Comparison of ENCODE assay signal across 9 mouse cellular contexts in genomic region chr7:141041661-141042060, GRCm38 (mm10). TPM values are rescaled to one million over a fixed set of nuclear protein-coding genes. Genes with fewer than 3 reads are reported as not detected.
DNase-seq lines count a peak whose midpoint lies in the region; ATAC-seq lines count a peak whose summit lies in the region.
"Had no signal": no experiment of that assay in that cellular context is flagged by ENCODE, and none has a peak within 500 bp of the region (broad histone marks: within the 10 kb centered on the region; RNA-seq: fewer than 3 reads in every experiment).

No protein-coding gene starts in this region.

- H3K36me3 ChIP-seq in embryonic facial prominence, embryonic 11.5 days (replicated peaks; ENCODE audit: control insufficient read depth, insufficient read depth, low read depth, low read length), result no peaks in the 10 kb centered on the region
- no peaks in the 10 kb centered on the region for H3K36me3 ChIP-seq in heart, embryonic 13.5 days
- no peaks in the 10 kb centered on the region for H3K36me3 ChIP-seq in kidney, embryonic 15.5 days
- H3K36me3 ChIP-seq in lung, embryonic 15.5 days, result no peaks in the 10 kb centered on the region
- no peaks in the 10 kb centered on the region for H3K36me3 ChIP-seq in stomach, embryonic 14.5 days (ENCODE audit: control insufficient read depth, insufficient read depth, low read length)

- H3K27ac ChIP-seq in embryonic facial prominence, embryonic 11.5 days (replicated peaks; ENCODE audit: low read depth, low read length), result peak overlapping the region; percentile 2; the same call in 1 of the 2 replicates
- H3K27ac ChIP-seq in heart, embryonic 13.5 days (replicated peaks), result peak overlapping the region; percentile 86
- peak overlapping the region; percentile 91 for H3K27ac ChIP-seq in kidney, embryonic 15.5 days
- peak overlapping the region; percentile 97 for H3K27ac ChIP-seq in lung, embryonic 15.5 days
- peak overlapping the region; percentile 90 for H3K27ac ChIP-seq in stomach, embryonic 14.5 days (ENCODE audit: low read length)

- ATAC-seq in embryonic facial prominence, embryonic 11.5 days (replicated peaks; ENCODE audit: insufficient number of reproducible peaks, low FRiP score, low TSS enrichment, low read depth), result no peak
- ATAC-seq in heart, embryonic 13.5 days (ENCODE audit: extremely low read depth, insufficient number of reproducible peaks, low FRiP score, low TSS enrichment), result peak; percentile 74
- peak; percentile 68; the same call in 1 of the 2 replicates for ATAC-seq in kidney, embryonic 15.5 days (replicated peaks; ENCODE audit: low FRiP score)
- peak; percentile 93 for ATAC-seq in lung, embryonic 15.5 days (ENCODE audit: borderline replicate concordance, extremely low read depth, low FRiP score, low TSS enrichment)
- peak; percentile 78 for ATAC-seq in stomach, embryonic 14.5 days (ENCODE audit: insufficient number of reproducible peaks, insufficient read depth, low FRiP score, low read depth)
- no peak for ATAC-seq in granulocyte monocyte progenitor cell, adult 5-6 weeks (replicated peaks; ENCODE audit: poor library complexity, severe bottlenecking)

- no peaks in the 10 kb centered on the region; the same call in 1 of the 2 replicates for H3K4me1 ChIP-seq in embryonic facial prominence, embryonic 11.5 days (ENCODE audit: control insufficient read depth, insufficient read depth, low read length)
- H3K4me1 ChIP-seq in heart, embryonic 13.5 days, result peaks cover 14% of the 10 kb centered on the region; the same call in 1 of the 2 replicates
- peaks cover 14% of the 10 kb centered on the region for H3K4me1 ChIP-seq in kidney, embryonic 15.5 days
- H3K4me1 ChIP-seq in lung, embryonic 15.5 days, result peaks cover 14% of the 10 kb centered on the region
- H3K4me1 ChIP-seq in stomach, embryonic 14.5 days (ENCODE audit: control insufficient read depth, insufficient read depth, low read length), result peaks cover 22% of the 10 kb centered on the region

- H3K27me3 ChIP-seq in embryonic facial prominence, embryonic 11.5 days (ENCODE audit: control insufficient read depth, insufficient read depth, low read length), result no peaks in the 10 kb centered on the region
- H3K27me3 ChIP-seq in heart, embryonic 13.5 days (replicated peaks), result peaks cover 3% of the 10 kb centered on the region
- no peaks in the 10 kb centered on the region for H3K27me3 ChIP-seq in kidney, embryonic 15.5 days
- H3K27me3 ChIP-seq in lung, embryonic 15.5 days, result no peaks in the 10 kb centered on the region
- no peaks in the 10 kb centered on the region for H3K27me3 ChIP-seq in stomach, embryonic 14.5 days (ENCODE audit: control insufficient read depth, insufficient read depth, low read length)

- no peak overlapping the region for H3K4me3 ChIP-seq in embryonic facial prominence, embryonic 11.5 days (ENCODE audit: low read depth, low read length)
- H3K4me3 ChIP-seq in heart, embryonic 13.5 days, result no peak overlapping the region
- no peak overlapping the region for H3K4me3 ChIP-seq in kidney, embryonic 15.5 days (replicated peaks)
- H3K4me3 ChIP-seq in lung, embryonic 15.5 days, result no peak overlapping the region
- no peak overlapping the region for H3K4me3 ChIP-seq in stomach, embryonic 14.5 days (ENCODE audit: low read depth, low read length)

- no peak overlapping the region for H3K4me2 ChIP-seq in embryonic facial prominence, embryonic 11.5 days (ENCODE audit: low read depth, low read length)
- H3K4me2 ChIP-seq in heart, embryonic 13.5 days, result peak overlapping the region; percentile 30
- no peak overlapping the region for H3K4me2 ChIP-seq in kidney, embryonic 15.5 days
- H3K4me2 ChIP-seq in lung, embryonic 15.5 days, result peak overlapping the region; percentile 43
- H3K4me2 ChIP-seq in stomach, embryonic 14.5 days (replicated peaks; ENCODE audit: low read depth, low read length), result no peak overlapping the region

- H3K9me3 ChIP-seq in embryonic facial prominence, embryonic 11.5 days (replicated peaks; ENCODE audit: control insufficient read depth, low read length), result no peaks in the 10 kb centered on the region
- H3K9me3 ChIP-seq in heart, embryonic 13.5 days, result no peaks in the 10 kb centered on the region
- no peaks in the 10 kb centered on the region for H3K9me3 ChIP-seq in kidney, embryonic 15.5 days (replicated peaks)
- H3K9me3 ChIP-seq in lung, embryonic 15.5 days, result no peaks in the 10 kb centered on the region
- H3K9me3 ChIP-seq in stomach, embryonic 14.5 days (ENCODE audit: control insufficient read depth, low read depth, low read length), result no peaks in the 10 kb centered on the region

- no peak overlapping the region for H3K9ac ChIP-seq in embryonic facial prominence, embryonic 11.5 days (replicated peaks; ENCODE audit: low read length)
- peak overlapping the region; percentile 56 for H3K9ac ChIP-seq in heart, embryonic 13.5 days
- H3K9ac ChIP-seq in kidney, embryonic 15.5 days, result no peak overlapping the region
- no peak overlapping the region; the same call in 1 of the 2 replicates for H3K9ac ChIP-seq in lung, embryonic 15.5 days
- no peak overlapping the region for H3K9ac ChIP-seq in stomach, embryonic 14.5 days (replicated peaks; ENCODE audit: low read depth, low read length)

- 30% methylated on average over 5 of the region's 5 CpGs for WGBS in embryonic facial prominence, embryonic 11.5 days
- WGBS in heart, embryonic 13.5 days, result 16% methylated on average over 5 of the region's 5 CpGs
- 27% methylated on average over 5 of the region's 5 CpGs for WGBS in kidney, embryonic 15.5 days
- WGBS in lung, embryonic 15.5 days, result 7% methylated on average over 5 of the region's 5 CpGs
- WGBS in stomach, embryonic 14.5 days, result 5% methylated on average over 5 of the region's 5 CpGs

- DNase-seq in retina, postnatal 1 day, result peak; percentile 19
- DNase-seq in retina, embryonic 14.5 days (ENCODE audit: low spot score), result no peak
- peak; percentile 32 for DNase-seq in embryonic facial prominence, embryonic 11.5 days (ENCODE audit: low spot score)

RNA-seq across cellular contexts. Expression of gene Gm17387, which starts 12.7 kb away (rescaled TPM):
- not detected in 2 replicates for polyA plus RNA-seq in embryonic facial prominence, embryonic 11.5 days (2014; fragmentation: Nextera tagmentation; extraction: Ambion mirVana)
- polyA plus RNA-seq in heart, embryonic 13.5 days (2015; fragmentation: Nextera tagmentation; extraction: Ambion mirVana), result not detected in 2 replicates
- polyA plus RNA-seq in kidney, embryonic 15.5 days (2015; fragmentation: Nextera tagmentation; extraction: Ambion mirVana), result not detected in 2 replicates
- not detected in 2 replicates for polyA plus RNA-seq in lung, embryonic 15.5 days (2015; fragmentation: Nextera tagmentation; extraction: Ambion mirVana)
- polyA plus RNA-seq in stomach, embryonic 14.5 days (2014; fragmentation: Nextera tagmentation; extraction: Ambion mirVana), result not detected in 2 replicates
- not detected in 2 replicates for total RNA-seq in granulocyte monocyte progenitor cell, adult 5-6 weeks (2014; fragmentation: Nextera tagmentation)
- not detected in 2 replicates for total RNA-seq in granulocyte monocyte progenitor cell, adult 5-6 weeks (2017)
- total RNA-seq: layer of hippocampus, postnatal 36 days had no signal

RNA-seq across cellular contexts. Expression of gene B4galnt4, which starts 19.2 kb away (rescaled TPM):
- polyA plus RNA-seq in embryonic facial prominence, embryonic 11.5 days (2014; fragmentation: Nextera tagmentation; extraction: Ambion mirVana), result 15.8 and 19.4 TPM in 2 replicates
- 1.6 and 2.7 TPM in 2 replicates for polyA plus RNA-seq in heart, embryonic 13.5 days (2015; fragmentation: Nextera tagmentation; extraction: Ambion mirVana)
- 12.4 and 15.4 TPM in 2 replicates for polyA plus RNA-seq in kidney, embryonic 15.5 days (2015; fragmentation: Nextera tagmentation; extraction: Ambion mirVana)
- polyA plus RNA-seq in lung, embryonic 15.5 days (2015; fragmentation: Nextera tagmentation; extraction: Ambion mirVana), result 5.3 and 5.8 TPM in 2 replicates
- 8.6 and 10.3 TPM in 2 replicates for polyA plus RNA-seq in stomach, embryonic 14.5 days (2014; fragmentation: Nextera tagmentation; extraction: Ambion mirVana)
- total RNA-seq in granulocyte monocyte progenitor cell, adult 5-6 weeks (2014; fragmentation: Nextera tagmentation), result 0.60 and 3.6 TPM in 2 replicates
- 0.26 TPM in 1 of 2 replicates, not detected in the other for total RNA-seq in granulocyte monocyte progenitor cell, adult 5-6 weeks (2017)

RNA-seq across cellular contexts. Expression of gene Ifitm6, which starts 23.9 kb away (rescaled TPM):
- not detected in 2 replicates for polyA plus RNA-seq in embryonic facial prominence, embryonic 11.5 days (2014; fragmentation: Nextera tagmentation; extraction: Ambion mirVana)
- polyA plus RNA-seq in heart, embryonic 13.5 days (2015; fragmentation: Nextera tagmentation; extraction: Ambion mirVana), result 0.24 and 0.31 TPM in 2 replicates
- 1.3 and 2.2 TPM in 2 replicates for polyA plus RNA-seq in kidney, embryonic 15.5 days (2015; fragmentation: Nextera tagmentation; extraction: Ambion mirVana)
- 1.4 and 1.6 TPM in 2 replicates for polyA plus RNA-seq in lung, embryonic 15.5 days (2015; fragmentation: Nextera tagmentation; extraction: Ambion mirVana)
- 2.6 TPM in 1 of 2 replicates, not detected in the other for polyA plus RNA-seq in stomach, embryonic 14.5 days (2014; fragmentation: Nextera tagmentation; extraction: Ambion mirVana)
- total RNA-seq in granulocyte monocyte progenitor cell, adult 5-6 weeks (2014; fragmentation: Nextera tagmentation), result 17.9 and 48.1 TPM in 2 replicates
- total RNA-seq in granulocyte monocyte progenitor cell, adult 5-6 weeks (2017), result 22.5 and 42.5 TPM in 2 replicates

RNA-seq across cellular contexts. Expression of gene Ifitm3, which starts 31.1 kb away (rescaled TPM):
- polyA plus RNA-seq in embryonic facial prominence, embryonic 11.5 days (2014; fragmentation: Nextera tagmentation; extraction: Ambion mirVana), result 29.8 and 36.5 TPM in 2 replicates
- 73.2 and 78.1 TPM in 2 replicates for polyA plus RNA-seq in heart, embryonic 13.5 days (2015; fragmentation: Nextera tagmentation; extraction: Ambion mirVana)
- 187 and 205 TPM in 2 replicates for polyA plus RNA-seq in kidney, embryonic 15.5 days (2015; fragmentation: Nextera tagmentation; extraction: Ambion mirVana)
- 238 and 246 TPM in 2 replicates for polyA plus RNA-seq in lung, embryonic 15.5 days (2015; fragmentation: Nextera tagmentation; extraction: Ambion mirVana)
- polyA plus RNA-seq in stomach, embryonic 14.5 days (2014; fragmentation: Nextera tagmentation; extraction: Ambion mirVana), result 347 and 377 TPM in 2 replicates
- total RNA-seq in granulocyte monocyte progenitor cell, adult 5-6 weeks (2014; fragmentation: Nextera tagmentation), result 146 and 224 TPM in 2 replicates
- 55.6 and 69.2 TPM in 2 replicates for total RNA-seq in granulocyte monocyte progenitor cell, adult 5-6 weeks (2017)

RNA-seq across cellular contexts. Expression of gene Pkp3, which starts 36.4 kb away (rescaled TPM):
- 3.1 and 3.5 TPM in 2 replicates for polyA plus RNA-seq in embryonic facial prominence, embryonic 11.5 days (2014; fragmentation: Nextera tagmentation; extraction: Ambion mirVana)
- 0.31 and 0.72 TPM in 2 replicates for polyA plus RNA-seq in heart, embryonic 13.5 days (2015; fragmentation: Nextera tagmentation; extraction: Ambion mirVana)
- 7.8 and 7.9 TPM in 2 replicates for polyA plus RNA-seq in kidney, embryonic 15.5 days (2015; fragmentation: Nextera tagmentation; extraction: Ambion mirVana)
- 14.6 and 15.2 TPM in 2 replicates for polyA plus RNA-seq in lung, embryonic 15.5 days (2015; fragmentation: Nextera tagmentation; extraction: Ambion mirVana)
- polyA plus RNA-seq in stomach, embryonic 14.5 days (2014; fragmentation: Nextera tagmentation; extraction: Ambion mirVana), result 20.2 and 21.1 TPM in 2 replicates
- 1.4 and 2.2 TPM in 2 replicates for total RNA-seq in granulocyte monocyte progenitor cell, adult 5-6 weeks (2014; fragmentation: Nextera tagmentation)
- 0.52 and 2.7 TPM in 2 replicates for total RNA-seq in granulocyte monocyte progenitor cell, adult 5-6 weeks (2017)
- total RNA-seq: layer of hippocampus, postnatal 36 days had no signal

Comparison
In these comparisons a context has a peak if more than half of its experiments do, and no peak if none do; other contexts are left out.
1. ATAC-seq: peak in heart, embryonic 13.5 days (single experiment), kidney, embryonic 15.5 days (single experiment), lung, embryonic 15.5 days (single experiment) and stomach, embryonic 14.5 days (single experiment); none in embryonic facial prominence, embryonic 11.5 days (single experiment) and granulocyte monocyte progenitor cell, adult 5-6 weeks (single experiment).
2. H3K27ac ChIP-seq: peak in every context shown above with its lines; median percentile 97 in lung, embryonic 15.5 days; 91 in kidney, embryonic 15.5 days; 90 in stomach, embryonic 14.5 days; 86 in heart, embryonic 13.5 days; 2 in embryonic facial prominence, embryonic 11.5 days.
3. H3K4me2 ChIP-seq: peak in heart, embryonic 13.5 days (single experiment) and lung, embryonic 15.5 days (single experiment); none in embryonic facial prominence, embryonic 11.5 days (single experiment), kidney, embryonic 15.5 days (single experiment) and stomach, embryonic 14.5 days (single experiment).